Mouse (Mus musculus) frontal cortex, adult 2 months (tissue): ENCODE measurements around the gene Cxcl17. TPM values are rescaled to one million over a fixed set of nuclear protein-coding genes. Genes with fewer than 3 reads are reported as not detected.
"Not testable (repeated sequence)": the region's sequence is repeated elsewhere in the genome, so short reads cannot be mapped to it uniquely, and the experiment has no call there.

Experiments
- DNase-seq, 2 experiments: peaks; one replicate each; pipeline ENCODE4 v3.0.0; 2022; ENCODE audit warnings: low spot score in 1 of 2; ENCODE audit errors: extremely low spot score in 1 of 2
- polyA plus RNA-seq: library from polyadenylated mRNA; depleted of rRNA; stranded (reverse); fragments of >200 nt; gene quantifications from 2 replicates; pipeline ENCODE4 v1.2.3, GENCODE M21; 2012; rRNA removed

The Cxcl17 gene
- polyA plus RNA-seq: not detected in 2 replicates

DNA sequence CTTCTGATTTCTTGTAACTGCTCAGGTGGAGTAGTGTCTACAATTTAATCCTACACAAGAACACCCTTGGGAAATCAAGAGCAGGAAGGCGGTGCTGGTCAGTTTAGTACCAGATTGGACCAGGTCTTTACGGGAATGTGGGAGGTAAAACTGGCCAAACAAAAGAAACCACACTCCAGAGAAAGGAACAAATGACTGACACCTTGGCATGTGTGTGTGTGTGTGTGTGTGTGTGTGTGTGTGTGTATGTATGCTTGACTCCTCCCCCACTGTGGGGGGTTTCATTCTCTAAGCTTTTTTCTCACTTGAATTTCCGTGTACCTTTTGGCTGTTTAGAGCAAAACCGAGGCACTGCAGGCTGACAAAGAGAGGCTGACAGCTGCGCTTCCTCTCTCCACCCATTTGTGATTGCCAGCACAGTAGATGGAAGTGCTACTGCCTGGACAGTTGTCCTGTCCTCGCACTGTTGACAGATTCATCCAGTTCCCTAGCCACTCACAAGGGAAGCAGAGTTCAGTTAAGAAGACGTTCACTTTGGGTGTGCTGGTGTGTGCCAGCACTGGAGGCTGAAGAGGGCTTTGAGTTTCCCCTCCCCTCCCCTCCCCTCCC is at the start of gene Cxcl17:
Gene Cxcl17 (minus strand): TSS at position 54 of the 609 bp plus-strand sequence.
- DNase-seq: no peak

DNA sequence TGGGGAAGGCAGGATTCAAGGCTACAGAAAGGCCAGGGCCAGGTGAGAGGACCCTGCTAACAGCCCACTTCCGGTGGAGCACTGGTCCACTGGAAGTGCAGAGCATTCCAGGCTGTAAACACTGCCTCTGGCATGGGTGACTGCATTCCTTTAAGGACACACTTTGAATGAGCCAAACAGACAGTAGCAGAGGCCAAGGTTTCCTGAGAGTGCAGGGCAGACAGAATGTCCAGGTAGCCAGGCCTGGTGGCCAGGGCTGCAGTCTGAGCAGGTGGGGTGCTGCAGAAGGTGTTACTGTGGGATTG is 49.3 kb upstream of the Cxcl17 start:
- not testable (repeated sequence) for DNase-seq

DNA sequence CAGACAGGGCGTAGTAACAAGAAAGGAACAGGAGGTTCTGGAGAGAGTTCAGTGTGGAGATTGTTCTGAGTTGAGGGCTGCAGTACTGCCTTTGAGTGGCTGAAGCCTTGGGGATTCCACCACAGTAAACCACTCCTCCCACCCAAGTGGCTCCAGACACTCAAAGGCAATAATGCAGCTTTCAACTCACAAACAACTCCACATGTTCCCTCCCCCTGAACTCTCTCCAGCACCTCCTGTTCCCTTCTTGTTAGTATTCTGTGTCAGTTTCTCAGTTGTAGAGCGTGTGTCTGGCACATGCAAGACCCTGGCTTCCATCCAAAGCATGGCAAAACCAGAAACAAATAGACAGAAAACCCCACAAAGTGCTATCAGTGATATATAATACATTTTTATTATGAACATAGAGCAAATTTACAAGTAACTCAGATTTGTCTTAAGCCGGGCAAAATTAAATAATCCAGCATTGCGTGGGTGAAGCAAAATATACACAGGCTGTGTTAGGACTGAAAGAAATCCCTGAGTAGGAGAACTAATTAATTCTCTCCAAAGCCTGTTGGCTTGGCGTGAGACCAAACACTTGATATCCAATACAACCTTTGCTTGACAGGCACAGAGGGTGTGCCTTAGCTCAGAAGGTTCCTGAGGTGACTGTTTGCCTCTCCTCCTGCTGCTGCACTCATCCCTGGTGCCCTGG is 48.8 kb upstream of the Cxcl17 start:
- DNase-seq: peak in 1 of 2 experiments; percentile 37

DNA sequence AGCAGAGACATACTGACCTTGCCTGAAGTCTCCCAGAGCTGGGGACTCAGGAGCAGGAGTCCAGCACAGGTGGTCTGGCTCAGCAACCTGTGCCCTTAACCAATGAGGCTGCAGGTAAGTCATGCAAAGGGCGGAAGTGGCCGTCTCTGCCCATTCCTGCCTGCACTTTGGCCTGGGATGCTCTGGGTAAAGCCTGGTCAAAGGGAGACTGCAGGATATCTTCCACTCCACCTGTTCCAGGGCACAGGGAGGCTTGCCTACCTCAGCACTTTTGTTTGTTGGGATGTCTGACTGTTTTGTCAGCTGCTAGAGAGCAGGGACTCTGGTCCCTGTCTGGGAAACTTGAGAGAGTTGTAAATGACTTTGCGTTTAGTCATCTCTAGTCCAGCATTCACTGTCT is 39.4 kb upstream of the Cxcl17 start:
- DNase-seq: no peak

DNA sequence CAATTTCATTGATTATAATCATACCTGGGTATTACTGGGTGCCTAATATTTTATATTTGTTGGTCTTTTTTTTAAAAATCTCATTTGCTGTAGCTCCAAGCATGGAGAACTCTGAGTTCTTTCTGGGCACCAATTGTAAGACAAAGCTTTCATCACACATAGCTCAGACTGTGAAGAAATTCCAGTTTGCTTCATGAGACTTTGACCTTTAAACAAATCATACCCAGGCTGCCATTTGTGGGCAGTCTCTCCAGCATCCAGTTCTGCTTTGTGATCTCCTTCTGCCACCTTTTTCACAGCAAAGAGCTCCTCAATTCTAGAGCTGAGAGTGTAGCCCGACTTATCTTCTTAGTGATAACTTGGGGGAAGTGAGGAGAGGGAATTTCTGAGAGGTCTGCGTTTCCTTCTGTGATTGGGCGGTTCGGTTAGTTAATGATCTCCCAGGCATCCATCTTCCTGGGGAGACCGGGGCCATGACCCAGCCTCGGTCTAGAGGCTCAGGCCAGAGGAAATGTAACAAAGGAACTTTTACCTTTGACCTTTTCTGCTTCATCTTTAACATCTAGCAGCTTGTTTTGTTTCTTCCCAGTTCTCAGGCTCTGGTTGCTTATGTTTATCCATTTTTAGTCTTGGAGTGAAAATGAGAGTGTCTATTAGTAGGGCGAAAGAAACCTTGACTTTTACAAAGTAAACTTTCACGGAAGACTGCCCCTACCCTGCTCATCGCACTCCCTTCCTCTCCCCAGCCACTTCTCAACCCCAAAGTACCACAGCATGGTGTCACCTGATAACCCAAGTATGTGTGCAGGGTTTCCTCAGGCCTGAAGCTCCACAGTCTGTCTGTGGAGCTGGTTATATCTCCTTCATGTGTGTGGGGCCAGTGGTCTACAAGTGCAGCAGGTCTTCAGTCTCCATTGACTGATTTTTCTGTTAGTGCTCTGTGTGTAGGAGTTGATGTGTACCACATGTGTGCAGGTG is 37.5 kb upstream of the Cxcl17 start:
- no peak for DNase-seq

DNA sequence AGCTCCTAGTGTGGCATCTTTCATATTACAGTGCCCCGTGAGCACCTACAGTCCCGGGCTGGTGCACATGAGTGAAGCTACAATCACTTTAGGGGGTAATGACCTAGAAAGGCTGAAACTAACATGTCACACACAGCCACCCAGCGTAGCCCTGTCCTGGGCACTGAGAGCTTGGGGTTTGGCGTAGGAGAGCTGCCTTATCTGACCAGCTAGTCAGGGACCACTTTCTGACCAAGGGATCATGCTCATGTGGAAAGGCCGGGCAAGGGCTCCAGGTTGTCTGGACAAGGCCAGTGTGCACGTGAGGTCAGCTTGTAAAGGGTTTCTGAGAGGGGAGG is 28.1 kb upstream of the Cxcl17 start:
- no peak for DNase-seq

DNA sequence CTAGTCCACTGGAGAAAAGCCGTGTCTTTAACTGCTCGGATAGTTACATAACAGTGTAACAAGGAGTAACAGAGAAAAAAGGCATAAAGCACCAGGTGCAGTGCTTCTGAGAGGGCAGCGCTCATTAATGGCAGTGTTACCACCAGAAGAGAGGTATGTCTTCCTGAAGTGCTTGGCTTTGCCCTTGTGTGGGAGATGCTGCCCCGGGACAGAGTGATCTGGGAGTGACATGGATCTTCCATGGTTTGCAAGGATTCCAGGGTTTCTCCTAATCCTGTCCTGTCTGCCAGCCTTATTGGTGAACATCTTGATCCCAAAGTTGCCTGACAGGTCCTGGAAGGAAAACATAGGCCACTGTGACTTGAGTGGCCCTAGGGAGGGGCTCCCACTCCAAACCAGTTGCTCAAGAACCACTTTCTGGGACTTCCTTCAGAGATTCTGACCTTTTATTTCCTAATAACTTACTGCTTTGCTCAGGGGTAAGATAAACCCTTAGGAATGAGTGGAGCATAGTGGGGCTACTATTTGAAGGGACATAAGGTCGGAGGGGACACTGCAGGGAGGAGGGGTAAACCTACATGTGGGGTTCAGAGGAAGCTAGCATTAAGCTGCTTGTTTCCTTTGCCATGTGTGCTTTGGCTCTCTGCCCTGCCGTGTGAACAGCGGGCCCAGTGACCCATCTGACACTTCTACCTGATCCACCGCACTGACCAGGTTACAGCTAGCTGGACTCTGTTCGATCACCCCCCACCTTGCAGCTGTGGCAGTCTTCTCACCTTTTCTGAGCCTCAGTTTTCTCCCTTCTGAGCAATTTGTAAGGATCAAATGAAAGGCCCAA is 27.5 kb upstream of the Cxcl17 start:
- DNase-seq: no peak

DNA sequence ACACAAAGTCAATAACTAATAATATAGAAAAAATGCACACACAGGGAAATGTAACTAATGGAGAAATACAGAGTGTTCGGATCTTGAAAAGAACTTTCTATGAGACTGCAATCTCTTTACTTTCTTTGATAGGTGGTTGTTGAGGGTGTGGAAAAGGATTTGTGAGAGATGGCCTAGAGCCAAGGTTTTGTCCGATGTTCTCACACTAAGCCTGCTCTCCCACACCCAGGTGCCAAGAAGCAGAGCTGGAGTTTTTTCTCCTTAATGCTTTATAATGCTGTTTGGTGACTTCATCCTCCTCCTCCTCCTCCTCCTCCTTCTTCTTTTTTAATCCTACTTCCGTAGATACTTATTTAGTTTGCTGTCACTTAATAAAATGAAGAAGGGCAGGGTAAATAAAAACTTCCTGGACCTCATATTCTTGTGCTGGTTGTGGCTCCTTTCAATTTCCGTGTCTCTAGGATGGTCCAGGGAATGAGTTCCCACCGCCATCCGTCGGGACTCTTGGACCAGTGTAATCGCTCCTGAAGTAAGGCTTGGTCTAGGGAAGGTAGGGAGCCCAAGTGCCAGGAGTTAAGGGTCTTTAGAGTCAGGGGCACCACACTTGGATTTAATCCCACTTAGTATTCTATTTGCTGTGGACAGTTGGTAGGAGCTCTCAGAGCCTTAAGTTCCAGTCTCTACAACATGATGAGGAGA is 26.6 kb upstream of the Cxcl17 start:
- DNase-seq: no peak

DNA sequence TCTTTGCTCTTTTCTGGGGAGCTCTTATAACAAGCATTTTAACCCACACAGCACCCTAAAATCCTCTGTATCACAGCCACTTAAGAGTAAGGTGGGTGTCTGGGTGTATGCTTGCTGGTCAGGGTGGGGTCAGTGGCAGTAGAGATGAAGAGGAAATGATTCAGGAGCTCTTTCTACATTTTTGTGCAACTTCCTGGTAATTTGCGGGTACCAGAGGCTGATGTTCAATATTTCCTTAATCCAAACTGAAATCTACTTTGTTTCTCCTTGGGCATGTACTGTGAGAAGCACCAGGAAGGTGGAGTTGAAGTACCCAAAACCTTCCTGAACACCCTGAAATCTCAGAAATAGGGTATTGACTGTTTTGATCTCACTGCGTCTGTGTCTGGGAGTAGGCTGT is 24.0 kb upstream of the Cxcl17 start:
- no peak for DNase-seq

DNA sequence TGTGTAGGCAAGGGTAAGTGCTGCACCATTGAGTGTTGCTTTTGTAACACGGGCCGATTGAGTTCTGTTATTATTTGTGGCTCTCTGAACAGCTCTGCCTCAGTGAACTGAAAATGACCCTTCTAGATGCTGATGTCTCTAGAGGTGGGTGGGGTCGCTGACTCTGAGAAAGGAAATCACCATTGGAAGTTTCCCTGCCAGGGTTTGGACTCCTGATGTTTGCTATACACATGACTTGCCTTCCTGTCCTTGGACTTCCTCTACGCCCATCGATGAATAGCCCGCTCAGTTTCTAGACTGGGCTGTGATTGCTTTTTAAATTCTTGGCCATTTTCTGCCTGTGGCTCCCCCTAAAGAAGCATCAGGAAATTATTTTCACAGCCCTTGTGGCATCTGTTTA is 23.5 kb upstream of the Cxcl17 start:
- DNase-seq: no peak

DNA sequence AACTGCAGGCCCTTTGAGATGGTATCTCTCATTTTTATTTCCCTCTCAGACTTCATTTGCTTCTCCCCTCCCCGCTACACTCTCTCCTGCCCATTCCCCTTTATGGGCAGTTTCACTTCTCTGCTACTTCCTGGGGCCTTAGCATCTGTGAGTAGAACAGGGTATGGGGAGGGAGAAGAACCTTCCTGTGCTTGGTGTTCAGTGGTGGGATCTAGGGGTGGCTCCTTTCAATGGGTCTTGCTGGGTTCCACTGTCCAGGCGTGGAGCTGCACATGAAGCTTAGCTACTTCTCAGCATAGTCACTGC is 22.8 kb upstream of the Cxcl17 start:
- no peak for DNase-seq

DNA sequence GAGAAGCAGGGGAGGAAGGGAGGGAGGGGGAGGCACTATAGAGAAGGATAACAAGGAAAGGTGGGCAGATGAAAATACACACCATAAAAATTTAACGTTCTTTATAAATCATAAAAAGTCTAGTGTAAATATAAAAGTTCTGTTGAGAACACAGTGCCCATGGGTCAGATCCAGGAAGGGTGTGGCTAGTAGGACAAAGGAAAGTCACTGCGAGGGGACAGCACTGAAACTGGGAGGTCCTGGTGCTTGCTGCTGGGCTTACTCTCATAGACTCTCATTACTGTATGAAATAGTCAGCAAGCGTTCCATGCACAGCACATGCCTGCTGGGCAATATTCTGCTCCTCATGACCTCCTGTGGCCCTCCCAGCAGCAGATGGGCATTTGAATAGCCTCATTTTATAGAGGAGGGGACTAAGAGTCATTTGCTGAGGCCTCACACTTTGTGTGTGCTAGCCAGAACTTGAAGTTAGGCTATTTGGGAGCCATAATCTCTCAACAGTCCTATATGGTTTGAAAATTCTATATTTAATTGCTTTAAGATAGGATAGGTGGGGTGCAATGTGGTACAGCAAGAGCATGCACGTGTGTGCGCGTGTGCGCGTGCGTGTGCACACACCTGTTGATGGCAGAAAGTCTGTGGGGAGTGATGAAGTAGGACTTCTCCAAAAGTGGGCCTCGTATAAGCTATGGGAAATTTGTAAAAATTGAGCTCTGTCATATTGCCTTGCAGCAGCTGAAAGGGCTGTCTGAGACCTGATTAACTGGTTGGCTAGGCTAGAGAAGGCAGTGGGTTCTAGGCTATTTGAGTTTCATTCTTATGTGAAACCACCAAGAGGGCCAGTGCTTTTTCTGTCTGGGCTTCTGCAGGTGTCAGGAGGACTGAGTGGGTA is 22.2 kb upstream of the Cxcl17 start:
- DNase-seq: no peak

DNA sequence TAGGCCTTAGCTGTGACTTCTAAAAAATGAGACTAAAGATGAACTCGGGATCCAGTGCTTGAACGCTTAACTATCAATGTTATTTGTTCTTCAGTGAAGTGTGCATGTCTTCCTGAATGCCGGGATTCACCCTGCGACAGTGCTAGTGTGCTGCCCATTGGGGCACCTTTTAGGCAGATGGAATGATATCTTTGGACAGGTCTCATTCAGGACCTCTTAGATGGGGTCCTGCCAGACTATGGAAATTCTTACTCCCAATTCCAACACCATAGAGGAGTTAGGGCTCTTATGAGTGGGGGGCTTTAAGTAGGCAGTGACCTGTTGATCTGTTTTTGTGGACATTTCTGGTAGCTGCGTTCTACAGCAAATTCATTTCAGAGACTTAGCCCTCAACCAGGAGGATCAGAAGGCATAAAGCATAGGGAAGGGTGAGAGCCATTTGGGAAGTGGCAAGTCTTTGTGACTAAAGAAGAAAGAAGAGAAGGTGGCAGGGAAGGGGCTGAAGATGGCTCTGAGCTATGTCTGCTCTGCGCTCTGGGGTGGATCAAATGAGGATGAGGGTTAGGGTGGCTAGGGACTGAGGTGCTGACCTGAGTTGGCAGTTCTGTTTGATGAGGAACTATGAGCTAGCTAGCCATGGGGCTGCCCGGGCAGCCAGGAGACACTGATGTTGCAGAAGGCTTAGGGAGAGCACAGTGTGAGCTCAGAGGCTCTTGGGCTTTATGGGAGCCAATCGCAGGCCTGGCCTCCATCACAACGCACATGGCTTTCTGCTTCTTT is 21.3 kb upstream of the Cxcl17 start:
- no peak for DNase-seq

DNA sequence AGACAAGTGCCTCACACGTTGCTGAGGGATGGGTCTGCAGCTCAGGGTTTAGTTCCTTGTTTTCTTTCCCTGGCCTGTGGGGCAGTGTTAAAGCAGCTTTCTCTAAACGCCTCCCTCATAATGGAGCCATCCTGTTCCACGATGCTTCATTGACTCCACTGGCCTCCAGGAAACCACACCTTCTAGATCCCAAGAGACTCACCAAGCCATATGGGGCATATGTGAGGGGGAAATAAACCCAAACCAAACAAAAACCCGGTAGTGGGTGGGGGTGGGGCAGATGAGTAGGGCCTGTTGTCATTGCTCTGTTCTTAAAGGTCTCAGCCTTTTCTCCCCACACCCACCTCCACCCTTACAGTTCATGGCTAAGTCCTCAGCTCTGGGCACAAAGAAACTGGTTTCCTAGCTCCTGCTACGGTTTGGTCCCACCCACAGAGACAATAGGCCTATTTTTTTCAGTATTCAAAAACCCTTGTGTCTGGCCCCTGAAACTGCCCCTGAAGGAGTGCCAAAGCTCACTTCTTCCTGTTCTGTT is 20.4 kb upstream of the Cxcl17 start:
- no peak for DNase-seq

DNA sequence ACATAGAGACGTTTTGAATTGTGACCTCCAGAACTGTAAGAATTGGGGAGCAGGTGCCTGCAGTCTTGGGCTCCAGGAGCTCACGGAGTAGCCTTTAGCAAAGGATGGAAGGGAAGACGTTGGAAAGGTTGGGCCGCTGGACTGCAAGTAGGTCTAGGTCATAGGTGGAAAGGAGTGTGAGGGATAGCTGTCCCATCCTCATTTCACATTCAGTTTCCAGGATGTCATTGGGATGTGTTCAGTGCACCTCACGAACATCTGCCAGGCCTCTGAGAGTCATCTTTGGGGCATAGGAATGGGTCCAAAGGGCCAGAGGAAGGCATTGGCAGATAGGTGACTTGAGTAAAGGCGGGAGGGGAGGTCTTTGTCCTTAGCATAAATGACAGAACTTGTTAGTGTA is 19.7 kb upstream of the Cxcl17 start:
- DNase-seq: no peak

DNA sequence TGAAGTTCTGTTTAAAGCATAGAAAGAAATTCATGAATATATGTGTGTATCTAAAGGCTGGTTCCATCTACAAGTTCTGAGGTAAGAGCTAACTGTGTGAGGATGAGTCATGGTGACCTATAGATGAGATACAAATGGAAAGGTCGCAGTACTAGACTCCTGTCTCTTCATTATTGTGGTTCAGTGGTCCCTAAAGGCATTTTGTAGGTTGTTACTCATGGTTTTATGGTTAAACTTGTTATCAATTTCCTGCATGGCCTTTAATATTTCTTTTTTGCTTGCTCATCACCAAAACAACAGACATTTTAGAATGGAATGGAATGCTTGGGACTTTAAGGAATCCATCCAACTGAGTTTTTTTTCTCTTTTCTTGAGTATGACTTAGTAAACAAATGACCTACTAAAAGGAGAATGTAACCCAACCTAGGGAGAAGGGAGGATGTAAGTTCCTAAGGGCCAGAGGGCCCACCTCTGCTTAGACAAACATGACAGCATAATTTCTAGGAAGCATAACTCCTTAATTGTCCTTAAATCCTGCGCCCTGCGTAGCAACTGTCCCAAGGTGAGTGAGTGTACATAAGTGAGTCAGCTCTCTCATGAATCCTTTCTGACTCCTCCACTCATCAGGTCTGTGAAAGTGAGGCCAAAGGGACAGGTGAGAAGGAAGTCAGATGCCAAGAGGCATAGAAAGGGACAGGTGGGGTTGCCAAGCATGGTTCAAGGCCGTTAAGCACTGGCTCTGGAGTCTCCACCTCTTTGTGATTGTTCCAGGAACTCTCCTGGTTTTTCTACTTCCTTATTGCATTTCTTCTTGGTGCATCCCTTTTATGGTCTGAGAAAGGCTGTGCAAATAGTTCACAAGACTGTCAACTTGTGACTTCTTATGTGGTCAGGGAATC is 17.4 kb upstream of the Cxcl17 start:
- no peak for DNase-seq

DNA sequence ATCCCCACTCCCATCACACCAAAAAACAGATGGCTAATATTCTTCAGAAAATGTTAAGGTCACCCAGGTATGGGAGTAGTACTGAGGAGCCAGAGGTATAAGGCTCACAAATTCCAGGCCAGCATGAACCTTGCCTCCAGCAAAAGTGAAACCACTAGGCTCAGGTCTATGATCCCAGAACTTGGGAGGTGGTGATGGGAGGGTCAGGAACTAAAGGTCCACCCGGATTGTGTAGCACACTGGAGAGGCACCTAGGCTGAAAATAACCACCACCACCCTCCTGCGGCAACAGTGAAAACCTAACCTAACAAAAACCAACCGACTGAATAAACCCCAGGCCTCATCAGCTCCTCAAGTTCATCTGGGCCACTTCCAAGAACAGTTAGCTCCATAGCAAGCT is 15.6 kb upstream of the Cxcl17 start:
- no peak for DNase-seq
